Mouse (Mus musculus) forebrain, embryonic 12.5 days (tissue): ENCODE measurements around the gene Fbxw11. TPM values are rescaled to one million over a fixed set of nuclear protein-coding genes. Genes with fewer than 3 reads are reported as not detected.
"Not testable (repeated sequence)": the region's sequence is repeated elsewhere in the genome, so short reads cannot be mapped to it uniquely, and the experiment has no call there.

Source experiments
- ATAC-seq: fragments of 200-750 bp; cut with Nextera tagmentation; 2 replicates; pipeline ENCODE4 v1.8.0; 2017; ENCODE audit warnings: moderate TSS enrichment; ENCODE audit not compliant: low FRiP score
- H3K27ac ChIP-seq: fragments of 300-500 bp; sonication (generic); 2 replicates; pipeline ENCODE4 v1.5.1; 2016; ENCODE audit warnings: mild to moderate bottlenecking
- H3K27me3 ChIP-seq: fragments of 300-500 bp; sonication (generic); 2 replicates; pipeline ENCODE4 v1.6.1; 2016; ENCODE audit warnings: mild to moderate bottlenecking
- H3K36me3 ChIP-seq: fragments of 300-500 bp; sonication (generic); replicated peaks from 2 replicates; pipeline ENCODE4 v1.6.1; 2016; ENCODE audit warnings: mild to moderate bottlenecking
- H3K4me1 ChIP-seq: fragments of 300-500 bp; sonication (generic); 2 replicates; pipeline ENCODE4 v1.6.1; 2016
- H3K4me2 ChIP-seq: fragments of 300-500 bp; sonication (generic); 2 replicates; pipeline ENCODE4 v1.6.1; 2016; ENCODE audit warnings: mild to moderate bottlenecking, moderate library complexity
- H3K4me3 ChIP-seq: fragments of 300-500 bp; sonication (generic); replicated peaks from 2 replicates; pipeline ENCODE4 v1.5.1; 2016; ENCODE audit warnings: mild to moderate bottlenecking
- H3K9ac ChIP-seq: fragments of 300-500 bp; sonication (generic); 2 replicates; pipeline ENCODE4 v1.6.1; 2016; ENCODE audit warnings: mild to moderate bottlenecking
- H3K9me3 ChIP-seq: fragments of 300-500 bp; sonication (generic); 2 replicates; pipeline ENCODE4 v1.6.1; 2016
- WGBS: fragments of 180-500 bp; shearing (Covaris S2); methylation state at CpG from one replicate; pipeline ENCODE4 v1.1.7; 2016; 5-methylcytosine and 5-hydroxymethylcytosine counted together
- polyA plus RNA-seq: library from polyadenylated mRNA; unstranded; fragments of >200 nt; fragmentation: Nextera tagmentation; extraction: Ambion mirVana; gene quantifications from 2 replicates; pipeline ENCODE4 v1.2.1, GENCODE M21; 2016

The Fbxw11 gene
- polyA plus RNA-seq, 1 experiment from 2014 or later = 111 TPM

- H3K4me2 ChIP-seq = no peak overlapping the region
- no peaks in the 10 kb centered on the region for H3K9me3 ChIP-seq
- H3K9ac ChIP-seq = no peak overlapping the region
- 84% methylated on average over 5 of the region's 5 CpGs for WGBS
- ATAC-seq = no peak
- H3K4me1 ChIP-seq = peaks cover 23% of the 10 kb centered on the region
- no peaks in the 10 kb centered on the region for H3K36me3 ChIP-seq
- H3K27ac ChIP-seq = no peak overlapping the region
- no peak overlapping the region for H3K4me3 ChIP-seq
- H3K27me3 ChIP-seq = no peaks in the 10 kb centered on the region
Observed at GRCm38 (mm10) chr11:32682335-32683102, 40.0 kb downstream of the Fbxw11 start.

GRCm38 (mm10) chr11:32684690-32685254 is 42.2 kb downstream of the Fbxw11 start:
- Histone ChIP-seq H3K27me3 (no peaks in the 10 kb centered on the region), H3K9me3 (no peaks in the 10 kb centered on the region), H3K36me3 (no peaks in the 10 kb centered on the region), H3K4me2 (no peak overlapping the region), H3K4me1 (peaks cover 23% of the 10 kb centered on the region), H3K4me3 (no peak overlapping the region), H3K9ac (no peak overlapping the region), H3K27ac (no peak overlapping the region)
- WGBS = 84% methylated on average over 3 of the region's 3 CpGs
- ATAC-seq = no peak

GRCm38 (mm10) chr11:32688245-32688855 is 45.8 kb downstream of the Fbxw11 start:
- Histone ChIP-seq H3K4me1 (peaks cover 8% of the 10 kb centered on the region; the same call in 1 of the 2 replicates), H3K4me2 (no peak overlapping the region), H3K9me3 (no peaks in the 10 kb centered on the region), H3K9ac (no peak overlapping the region), H3K27me3 (no peaks in the 10 kb centered on the region), H3K36me3 (no peaks in the 10 kb centered on the region), H3K27ac (no peak overlapping the region), H3K4me3 (no peak overlapping the region)
- no peak for ATAC-seq
- WGBS = 94% methylated on average over 2 of the region's 2 CpGs

DNA sequence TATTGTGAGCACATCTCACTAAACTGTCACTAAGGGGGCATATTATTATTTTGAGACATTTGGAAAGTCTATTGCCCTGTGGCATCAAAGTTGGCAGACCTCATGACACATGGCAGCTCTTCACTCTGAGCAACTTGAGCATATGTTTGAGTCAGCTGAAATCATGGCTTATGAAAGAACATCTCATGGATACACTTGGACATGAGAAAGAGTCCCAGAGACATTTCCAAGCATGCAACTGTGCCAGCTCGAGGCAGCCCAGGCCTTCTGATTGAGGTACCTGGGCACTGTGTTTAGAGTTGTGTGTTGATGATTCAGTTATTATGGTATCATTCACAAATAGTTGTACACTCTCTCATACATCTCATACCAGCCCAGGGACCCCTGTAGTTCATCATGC is 47.0 kb downstream of the Fbxw11 start:
- H3K4me1 ChIP-seq = peaks cover 4% of the 10 kb centered on the region; the same call in 1 of the 2 replicates
- H3K36me3 ChIP-seq = no peaks in the 10 kb centered on the region
- H3K4me2 ChIP-seq = no peak overlapping the region
- H3K4me3 ChIP-seq = no peak overlapping the region
- ATAC-seq = no peak
- no peak overlapping the region for H3K27ac ChIP-seq
- H3K9ac ChIP-seq = no peak overlapping the region
- no peaks in the 10 kb centered on the region for H3K9me3 ChIP-seq
- WGBS = 79% methylated on average over 1 of the region's 1 CpGs
- H3K27me3 ChIP-seq = no peaks in the 10 kb centered on the region

DNA sequence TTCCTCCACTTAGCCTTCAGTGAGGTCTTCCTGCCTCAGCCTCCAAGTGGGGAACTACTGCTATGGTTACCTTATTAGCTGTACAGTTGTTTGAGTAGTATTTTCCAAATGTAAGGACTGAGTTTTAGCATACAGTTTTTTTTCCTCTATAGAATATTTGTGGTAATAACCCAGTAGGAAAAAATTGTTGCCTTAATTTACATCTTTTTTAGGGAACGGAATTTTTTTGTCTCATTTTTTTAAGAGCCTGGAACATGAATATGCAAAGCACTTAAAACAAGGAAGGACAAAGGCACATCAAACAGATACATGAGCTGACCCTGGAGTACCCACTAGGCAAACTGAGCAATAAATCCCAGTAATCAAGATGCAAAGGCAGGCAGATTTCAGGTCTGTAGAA is 50.3 kb downstream of the Fbxw11 start:
- ATAC-seq = no peak
- no peaks in the 10 kb centered on the region for H3K36me3 ChIP-seq
- H3K9me3 ChIP-seq = no peaks in the 10 kb centered on the region
- WGBS = 86% methylated on average over 1 of the region's 1 CpGs
- H3K4me2 ChIP-seq = no peak overlapping the region
- no peaks in the 10 kb centered on the region for H3K27me3 ChIP-seq
- H3K4me1 ChIP-seq = peaks cover 11% of the 10 kb centered on the region
- H3K4me3 ChIP-seq = no peak overlapping the region
- no peak overlapping the region for H3K27ac ChIP-seq
- no peak overlapping the region for H3K9ac ChIP-seq

GRCm38 (mm10) chr11:32693431-32694141 is 51.1 kb downstream of the Fbxw11 start:
- Histone ChIP-seq H3K27me3 (no peaks in the 10 kb centered on the region), H3K4me1 (peaks cover 11% of the 10 kb centered on the region), H3K9me3 (no peaks in the 10 kb centered on the region), H3K36me3 (no peaks in the 10 kb centered on the region), H3K4me3 (no peak overlapping the region), H3K4me2 (no peak overlapping the region), H3K9ac (no peak overlapping the region), H3K27ac (no peak overlapping the region)
- ATAC-seq = no peak
- 69% methylated on average over 7 of the region's 7 CpGs for WGBS

GRCm38 (mm10) chr11:32694322-32695003 is 51.9 kb downstream of the Fbxw11 start:
- WGBS = 79% methylated on average over 9 of the region's 9 CpGs
- not testable (repeated sequence) for H3K27ac ChIP-seq, ATAC-seq, H3K4me2 ChIP-seq, H3K27me3 ChIP-seq, H3K9ac ChIP-seq, H3K4me3 ChIP-seq, H3K9me3 ChIP-seq, H3K36me3 ChIP-seq
- H3K4me1 ChIP-seq = peaks cover 11% of the 10 kb centered on the region

GRCm38 (mm10) chr11:32696446-32697090 is 54.0 kb downstream of the Fbxw11 start:
- H3K4me2 ChIP-seq = no peak overlapping the region
- H3K9ac ChIP-seq = no peak overlapping the region
- H3K36me3 ChIP-seq = no peaks in the 10 kb centered on the region
- no peak overlapping the region for H3K27ac ChIP-seq
- H3K4me3 ChIP-seq = no peak overlapping the region
- no peaks in the 10 kb centered on the region for H3K27me3 ChIP-seq
- 59% methylated on average over 2 of the region's 2 CpGs for WGBS
- no peaks in the 10 kb centered on the region for H3K9me3 ChIP-seq
- no peak for ATAC-seq
- peaks cover 11% of the 10 kb centered on the region for H3K4me1 ChIP-seq

GRCm38 (mm10) chr11:32697695-32698094 is 55.2 kb downstream of the Fbxw11 start:
- Histone ChIP-seq H3K9me3 (no peaks in the 10 kb centered on the region), H3K36me3 (no peaks in the 10 kb centered on the region), H3K27me3 (no peaks in the 10 kb centered on the region), H3K4me2 (no peak overlapping the region), H3K27ac (no peak overlapping the region), H3K9ac (no peak overlapping the region), H3K4me1 (peaks cover 11% of the 10 kb centered on the region), H3K4me3 (no peak overlapping the region)
- no peak for ATAC-seq
- WGBS = 89% methylated on average over 3 of the region's 3 CpGs

DNA sequence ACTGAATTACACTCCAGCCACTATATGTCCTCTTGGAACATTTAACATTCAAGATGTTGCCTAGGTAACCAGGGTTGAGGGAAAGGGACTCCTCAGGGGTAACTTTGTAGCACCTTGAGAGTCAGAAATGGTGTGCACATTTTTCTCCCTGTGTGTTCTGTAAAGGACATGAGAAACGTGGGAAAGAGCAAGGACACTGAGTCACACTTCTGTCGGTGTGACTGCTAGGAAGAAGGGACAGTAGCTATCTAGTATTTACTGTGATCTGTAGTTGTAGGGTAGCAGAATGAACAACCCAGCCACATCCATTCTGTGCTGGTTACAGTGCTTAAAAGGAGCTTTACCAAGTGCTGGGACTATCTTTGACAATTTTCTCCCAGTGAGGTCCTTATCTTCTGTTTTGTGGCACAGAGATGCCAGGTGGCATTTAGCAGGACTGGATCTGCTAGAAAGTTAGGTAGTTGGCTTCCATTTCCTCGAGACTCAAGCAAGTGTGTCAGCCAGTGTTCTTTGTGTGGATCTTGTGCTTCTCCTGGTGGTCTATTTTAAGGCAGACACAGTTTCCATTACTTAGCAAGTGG is 57.5 kb downstream of the Fbxw11 start:
- Histone ChIP-seq H3K4me3 (no peak overlapping the region), H3K27me3 (no peaks in the 10 kb centered on the region), H3K4me1 (peaks cover 14% of the 10 kb centered on the region), H3K4me2 (no peak overlapping the region), H3K9ac (no peak overlapping the region), H3K27ac (no peak overlapping the region), H3K36me3 (no peaks in the 10 kb centered on the region), H3K9me3 (no peaks in the 10 kb centered on the region)
- ATAC-seq = no peak
- 93% methylated on average over 3 of the region's 3 CpGs for WGBS

- Histone ChIP-seq H3K9me3 (no peaks in the 10 kb centered on the region), H3K4me2 (no peak overlapping the region), H3K4me1 (peaks cover 7% of the 10 kb centered on the region), H3K27me3 (no peaks in the 10 kb centered on the region), H3K4me3 (no peak overlapping the region), H3K27ac (no peak overlapping the region), H3K36me3 (no peaks in the 10 kb centered on the region), H3K9ac (no peak overlapping the region)
- no peak for ATAC-seq
- WGBS = 78% methylated on average over 3 of the region's 3 CpGs
Observed at GRCm38 (mm10) chr11:32701566-32701965, 59.0 kb downstream of the Fbxw11 start.
